Mouse (Mus musculus) lung, postnatal 0 days (tissue): ENCODE results near the gene Gm45213. TPM values are rescaled to one million over a fixed set of nuclear protein-coding genes. Genes with fewer than 3 reads are reported as not detected.
A peak's percentile ranks its signal among the peaks of the same experiment; 100 is the strongest.

Source experiments
- ATAC-seq: fragments of 200-750 bp; cut with Nextera tagmentation; 2 replicates; pipeline ENCODE4 v1.8.0; 2017; ENCODE audit warnings: moderate library complexity
- DNase-seq: peaks from one replicate; pipeline ENCODE4 v3.0.0-alpha.2; 2016; ENCODE audit warnings: low spot score
- H3K27ac ChIP-seq: fragments of 300-500 bp; sonication (generic); 2 replicates; pipeline ENCODE4 v1.5.1; 2014; ENCODE audit warnings: antibody characterized with exemption, mild to moderate bottlenecking, low read length, mixed read lengths
- H3K27me3 ChIP-seq: fragments of 300-500 bp; sonication (generic); replicated peaks from 2 replicates; pipeline ENCODE4 v1.6.1; 2014; ENCODE audit warnings: low read length, mixed read lengths; ENCODE audit not compliant: insufficient read depth
- H3K36me3 ChIP-seq: fragments of 300-500 bp; sonication (generic); 2 replicates; pipeline ENCODE4 v1.6.1; 2014; ENCODE audit warnings: low read length, mixed read lengths; ENCODE audit not compliant: insufficient read depth
- H3K4me1 ChIP-seq: fragments of 300-500 bp; sonication (generic); 2 replicates; pipeline ENCODE4 v1.6.1; 2014; ENCODE audit warnings: antibody characterized with exemption, low read depth, low read length, mixed read lengths; ENCODE audit not compliant: insufficient read depth
- H3K4me2 ChIP-seq: fragments of 300-500 bp; sonication (generic); replicated peaks from 2 replicates; pipeline ENCODE4 v1.6.1; 2014; ENCODE audit warnings: low read depth, mild to moderate bottlenecking, low read length, moderate library complexity, mixed read lengths
- H3K4me3 ChIP-seq: fragments of 300-500 bp; sonication (generic); 2 replicates; pipeline ENCODE4 v1.5.1; 2014; ENCODE audit warnings: low read depth, low read length
- H3K9ac ChIP-seq: fragments of 300-500 bp; sonication (generic); replicated peaks from 2 replicates; pipeline ENCODE4 v1.6.1; 2014; ENCODE audit warnings: low read depth, mild to moderate bottlenecking
- H3K9me3 ChIP-seq: fragments of 300-500 bp; sonication (generic); 2 replicates; pipeline ENCODE4 v1.6.1; 2016; ENCODE audit warnings: low read length, mixed read lengths
- CTCF ChIP-seq: IDR thresholded peaks from 2 replicates; pipeline ENCODE4 v1.5.1; 2016; ENCODE audit warnings: antibody characterized with exemption, mild to moderate bottlenecking
- EP300 ChIP-seq: IDR thresholded peaks from 2 replicates; pipeline ENCODE4 v1.6.1; 2016; ENCODE audit warnings: antibody characterized with exemption, mild to moderate bottlenecking, control low read depth
- WGBS: fragments of 180-500 bp; shearing (Covaris S2); extraction: QIAGEN DNeasy Blood & Tissue Kit; methylation state at CpG from one replicate; pipeline ENCODE4 v1.1.7; 2014; 5-methylcytosine and 5-hydroxymethylcytosine counted together
- polyA plus RNA-seq: library from polyadenylated mRNA; unstranded; fragments of >200 nt; fragmentation: Nextera tagmentation; extraction: Ambion mirVana; gene quantifications from 2 replicates; pipeline ENCODE4 v1.2.1, GENCODE M21; 2015

The Gm45213 gene
- polyA plus RNA-seq, 1 experiment from 2014 or later: not detected

- Histone ChIP-seq H3K4me3 (no peak overlapping the region), H3K9me3 (no peaks in the 10 kb centered on the region), H3K36me3 (no peaks in the 10 kb centered on the region), H3K27ac (no peak overlapping the region), H3K4me2 (no peak overlapping the region), H3K4me1 (peaks cover 12% of the 10 kb centered on the region; the same call in 1 of the 2 replicates), H3K27me3 (no peaks in the 10 kb centered on the region), H3K9ac (no peak overlapping the region)
- TF ChIP-seq CTCF (peak; percentile 77), EP300 (0 out of 2 replicates have a peak, but pooled peaks have one; percentile 25)
- ATAC-seq (no peak), DNase-seq (peak; percentile 77)
- 3% methylated on average over 4 of the region's 4 CpGs for WGBS
Measured at GRCm38 (mm10) chr7:66101866-66102265, 58.5 kb downstream of the Gm45213 start.

- Histone ChIP-seq H3K27ac (no peak overlapping the region), H3K9ac (no peak overlapping the region), H3K4me1 (peaks cover 13% of the 10 kb centered on the region; the same call in 1 of the 2 replicates), H3K27me3 (no peaks in the 10 kb centered on the region), H3K4me3 (no peak overlapping the region), H3K9me3 (no peaks in the 10 kb centered on the region), H3K4me2 (no peak overlapping the region), H3K36me3 (no peaks in the 10 kb centered on the region)
- DNase-seq (no peak), ATAC-seq (no peak)
- WGBS: 86% methylated on average over 5 of the region's 5 CpGs
- TF ChIP-seq CTCF (no peak), EP300 (no peak)
Measured at GRCm38 (mm10) chr7:66104531-66104930, 61.1 kb downstream of the Gm45213 start.

GRCm38 (mm10) chr7:66105771-66106170 lies 62.4 kb downstream of the Gm45213 start:
- Histone ChIP-seq H3K9ac (no peak overlapping the region), H3K27me3 (no peaks in the 10 kb centered on the region), H3K27ac (no peak overlapping the region), H3K9me3 (no peaks in the 10 kb centered on the region), H3K4me3 (no peak overlapping the region), H3K4me1 (peaks cover 13% of the 10 kb centered on the region; the same call in 1 of the 2 replicates), H3K36me3 (no peaks in the 10 kb centered on the region), H3K4me2 (no peak overlapping the region)
- ATAC-seq (no peak), DNase-seq (peak; percentile 60)
- no peak for TF ChIP-seq CTCF
- no peak for TF ChIP-seq EP300
- 21% methylated on average over 4 of the region's 4 CpGs for WGBS

- no peak overlapping the region for H3K9ac ChIP-seq
- ATAC-seq (peak; percentile 26), DNase-seq (peak; percentile 81)
- no peak for TF ChIP-seq CTCF
- TF ChIP-seq EP300: no peak; the same call in 1 of the 2 replicates
- no peaks in the 10 kb centered on the region for H3K9me3 ChIP-seq
- peaks cover 13% of the 10 kb centered on the region; the same call in 1 of the 2 replicates for H3K4me1 ChIP-seq
- H3K27ac ChIP-seq: peak overlapping the region; percentile 52
- no peak overlapping the region for H3K4me3 ChIP-seq
- H3K4me2 ChIP-seq: peak overlapping the region; percentile 14; the same call in 1 of the 2 replicates
- H3K36me3 ChIP-seq: no peaks in the 10 kb centered on the region
- H3K27me3 ChIP-seq: no peaks in the 10 kb centered on the region
- WGBS: 34% methylated on average over 7 of the region's 7 CpGs
Measured at GRCm38 (mm10) chr7:66106581-66107056, 63.2 kb downstream of the Gm45213 start.

- Histone ChIP-seq H3K27me3 (no peaks in the 10 kb centered on the region), H3K36me3 (no peaks in the 10 kb centered on the region), H3K9ac (no peak overlapping the region), H3K9me3 (no peaks in the 10 kb centered on the region), H3K4me3 (no peak overlapping the region), H3K4me1 (peaks cover 13% of the 10 kb centered on the region; the same call in 1 of the 2 replicates), H3K4me2 (peak overlapping the region; percentile 14; the same call in 1 of the 2 replicates), H3K27ac (peak overlapping the region; percentile 52; the same call in 1 of the 2 replicates)
- DNase-seq: peak; percentile 87
- WGBS: 43% methylated on average over 11 of the region's 11 CpGs
- TF ChIP-seq EP300: peak; percentile 89
- no peak for TF ChIP-seq CTCF
- peak; percentile 5; the same call in 1 of the 2 replicates for ATAC-seq
Measured at GRCm38 (mm10) chr7:66107206-66107605, 63.8 kb downstream of the Gm45213 start.

GRCm38 (mm10) chr7:66107930-66108329 lies 64.5 kb downstream of the Gm45213 start:
- Histone ChIP-seq H3K36me3 (no peaks in the 10 kb centered on the region), H3K4me1 (peaks cover 13% of the 10 kb centered on the region; the same call in 1 of the 2 replicates), H3K27me3 (no peaks in the 10 kb centered on the region), H3K9ac (no peak overlapping the region), H3K4me2 (no peak overlapping the region), H3K9me3 (no peaks in the 10 kb centered on the region), H3K4me3 (no peak overlapping the region), H3K27ac (peak overlapping the region; percentile 86; the same call in 1 of the 2 replicates)
- ATAC-seq (no peak), DNase-seq (no peak)
- TF ChIP-seq EP300: no peak
- TF ChIP-seq CTCF: peak; percentile 61
- 15% methylated on average over 7 of the region's 7 CpGs for WGBS
